Mouse (Mus musculus): Measurements from ENCODE around the gene Tcaf1. TPM values are rescaled to one million over a fixed set of nuclear protein-coding genes. Genes with fewer than 3 reads are reported as not detected.

Tcaf1 gene
- 182 and 205 TPM in 2 replicates for polyA plus RNA-seq (2016; fragmentation: Nextera tagmentation; extraction: Ambion mirVana)

GRCm38 (mm10) chr6:42709291-42710211, at the start of gene Tcaf1:
Gene Tcaf1 (minus strand): TSS chr6:42710088.
- H3K4me2 ChIP-seq (replicated peaks): peak within 1 kb of the TSS; percentile 69
- no peaks in the 10 kb centered on the region for H3K27me3 ChIP-seq
- no peaks in the 10 kb centered on the region for H3K36me3 ChIP-seq
- peak within 1 kb of the TSS; percentile 96 for H3K27ac ChIP-seq (replicated peaks)
- peak; percentile 99 for ATAC-seq (ENCODE audit: low FRiP score, low read depth)
- no peaks in the 10 kb centered on the region for H3K9me3 ChIP-seq
- H3K9ac ChIP-seq (replicated peaks): peak within 1 kb of the TSS; percentile 91
- H3K4me3 ChIP-seq: peak within 1 kb of the TSS; percentile 80
- WGBS: under 1% methylated on average over 28 of the region's 28 CpGs
- peaks cover 15% of the 10 kb centered on the region for H3K4me1 ChIP-seq

- Histone ChIP-seq H3K4me1 (no peaks in the 10 kb centered on the region), H3K4me2 (replicated peaks) (no peak within 1 kb of the TSS), H3K9me3 (no peaks in the 10 kb centered on the region), H3K27me3 (no peaks in the 10 kb centered on the region), H3K36me3 (no peaks in the 10 kb centered on the region), H3K9ac (replicated peaks) (no peak within 1 kb of the TSS), H3K4me3 (no peak within 1 kb of the TSS), H3K27ac (replicated peaks) (no peak within 1 kb of the TSS)
- WGBS: 71% methylated on average over 1 of the region's 1 CpGs
- ATAC-seq (ENCODE audit: low FRiP score, low read depth): no peak
Measured at GRCm38 (mm10) chr6:42756104-42756503, 46.2 kb upstream of the Tcaf1 start, which contains the start of gene Olfr38. Gene Olfr38 (plus strand): TSS chr6:42756404.

- H3K4me2 ChIP-seq (replicated peaks): no peak overlapping the region
- H3K4me1 ChIP-seq: no peaks in the 10 kb centered on the region
- ATAC-seq (ENCODE audit: low FRiP score, low read depth): no peak
- H3K36me3 ChIP-seq: no peaks in the 10 kb centered on the region
- no peak overlapping the region for H3K27ac ChIP-seq (replicated peaks)
- H3K4me3 ChIP-seq: no peak overlapping the region
- H3K9ac ChIP-seq (replicated peaks): no peak overlapping the region
- no peaks in the 10 kb centered on the region for H3K27me3 ChIP-seq
- H3K9me3 ChIP-seq: no peaks in the 10 kb centered on the region
Measured at GRCm38 (mm10) chr6:42747846-42748245, 38.0 kb upstream of the Tcaf1 start.

- H3K4me3 ChIP-seq: no peak overlapping the region
- H3K9ac ChIP-seq (replicated peaks): no peak overlapping the region
- H3K4me1 ChIP-seq: no peaks in the 10 kb centered on the region
- no peak for ATAC-seq (ENCODE audit: low FRiP score, low read depth)
- H3K4me2 ChIP-seq (replicated peaks): no peak overlapping the region
- no peaks in the 10 kb centered on the region for H3K36me3 ChIP-seq
- H3K27ac ChIP-seq (replicated peaks): no peak overlapping the region
- WGBS: 81% methylated on average over 5 of the region's 5 CpGs
- H3K27me3 ChIP-seq: no peaks in the 10 kb centered on the region
- no peaks in the 10 kb centered on the region for H3K9me3 ChIP-seq
Measured at GRCm38 (mm10) chr6:42742303-42742702, 32.4 kb upstream of the Tcaf1 start.

GRCm38 (mm10) chr6:42739071-42739470, 29.2 kb upstream of the Tcaf1 start, which contains the start of gene Olfr453:
Gene Olfr453 (plus strand): TSS chr6:42739371.
- no peaks in the 10 kb centered on the region for H3K27me3 ChIP-seq
- H3K27ac ChIP-seq (replicated peaks): no peak within 1 kb of the TSS
- 95% methylated on average over 1 of the region's 1 CpGs for WGBS

GRCm38 (mm10) chr6:42717973-42718372, 8.1 kb upstream of the Tcaf1 start:
- Histone ChIP-seq H3K27me3 (no peaks in the 10 kb centered on the region), H3K9ac (replicated peaks) (no peak overlapping the region), H3K27ac (replicated peaks) (no peak overlapping the region), H3K4me3 (no peak overlapping the region), H3K9me3 (no peaks in the 10 kb centered on the region), H3K4me1 (peaks cover 4% of the 10 kb centered on the region; the same call in 1 of the 2 replicates), H3K36me3 (no peaks in the 10 kb centered on the region), H3K4me2 (replicated peaks) (no peak overlapping the region)
- ATAC-seq (ENCODE audit: low FRiP score, low read depth): no peak

More at GRCm38 (mm10) chr6:42739071-42739470, 29.2 kb upstream of the Tcaf1 start, which contains the start of gene Olfr453:
- Histone ChIP-seq H3K4me2 (replicated peaks) (no peak within 1 kb of the TSS), H3K4me1 (no peaks in the 10 kb centered on the region), H3K36me3 (no peaks in the 10 kb centered on the region), H3K9me3 (no peaks in the 10 kb centered on the region), H3K4me3 (no peak within 1 kb of the TSS), H3K9ac (replicated peaks) (no peak within 1 kb of the TSS)
- no peak for ATAC-seq (ENCODE audit: low FRiP score, low read depth)

- H3K27me3 ChIP-seq: no peaks in the 10 kb centered on the region
- no peak for ATAC-seq (ENCODE audit: low FRiP score, low read depth)
- H3K9ac ChIP-seq (replicated peaks): no peak overlapping the region
- H3K9me3 ChIP-seq: no peaks in the 10 kb centered on the region
- H3K4me1 ChIP-seq: peaks cover 4% of the 10 kb centered on the region; the same call in 1 of the 2 replicates
- H3K4me2 ChIP-seq (replicated peaks): no peak overlapping the region
- WGBS: 73% methylated on average over 8 of the region's 8 CpGs
- no peak overlapping the region for H3K27ac ChIP-seq (replicated peaks)
- H3K4me3 ChIP-seq: no peak overlapping the region
- no peaks in the 10 kb centered on the region for H3K36me3 ChIP-seq
Measured at GRCm38 (mm10) chr6:42714668-42715067, 4.8 kb upstream of the Tcaf1 start.

GRCm38 (mm10) chr6:42692517-42693190, 17.2 kb downstream of the Tcaf1 start:
- Histone ChIP-seq H3K4me3 (peak overlapping the region; percentile 55), H3K27ac (replicated peaks) (peak overlapping the region; percentile 95), H3K9me3 (no peaks in the 10 kb centered on the region), H3K36me3 (peaks cover 11% of the 10 kb centered on the region), H3K27me3 (no peaks in the 10 kb centered on the region), H3K4me2 (replicated peaks) (peak overlapping the region; percentile 75), H3K9ac (replicated peaks) (peak overlapping the region; percentile 79), H3K4me1 (peaks cover 25% of the 10 kb centered on the region)
- under 1% methylated on average over 32 of the region's 32 CpGs for WGBS
- ATAC-seq (ENCODE audit: low FRiP score, low read depth): peak; percentile 94

- ATAC-seq (ENCODE audit: low FRiP score, low read depth): peak; percentile 86
- peaks cover 13% of the 10 kb centered on the region for H3K36me3 ChIP-seq
Measured at GRCm38 (mm10) chr6:42692154-42692516, 17.8 kb downstream of the Tcaf1 start.

GRCm38 (mm10) chr6:42689761-42690160, 20.1 kb downstream of the Tcaf1 start:
- no peak overlapping the region for H3K4me3 ChIP-seq
- H3K4me1 ChIP-seq: peaks cover 25% of the 10 kb centered on the region
- H3K27me3 ChIP-seq: no peaks in the 10 kb centered on the region
- H3K36me3 ChIP-seq: peaks cover 29% of the 10 kb centered on the region
- no peak overlapping the region for H3K9ac ChIP-seq (replicated peaks)
- H3K4me2 ChIP-seq (replicated peaks): no peak overlapping the region
- no peaks in the 10 kb centered on the region for H3K9me3 ChIP-seq
- H3K27ac ChIP-seq (replicated peaks): no peak overlapping the region
- no peak for ATAC-seq (ENCODE audit: low FRiP score, low read depth)

More at GRCm38 (mm10) chr6:42692154-42692516, 17.8 kb downstream of the Tcaf1 start:
- H3K9ac ChIP-seq (replicated peaks): peak overlapping the region; percentile 79
- H3K9me3 ChIP-seq: no peaks in the 10 kb centered on the region
- H3K27me3 ChIP-seq: no peaks in the 10 kb centered on the region
- H3K4me1 ChIP-seq: peaks cover 25% of the 10 kb centered on the region
- peak overlapping the region; percentile 75 for H3K4me2 ChIP-seq (replicated peaks)
- 0% methylated on average over 9 of the region's 10 CpGs for WGBS
- H3K4me3 ChIP-seq: peak overlapping the region; percentile 55
- H3K27ac ChIP-seq (replicated peaks): peak overlapping the region; percentile 95

GRCm38 (mm10) chr6:42687907-42688306, 22.0 kb downstream of the Tcaf1 start:
- H3K4me1 ChIP-seq: peaks cover 15% of the 10 kb centered on the region
- H3K9ac ChIP-seq (replicated peaks): no peak overlapping the region
- no peaks in the 10 kb centered on the region for H3K9me3 ChIP-seq
- H3K4me2 ChIP-seq (replicated peaks): no peak overlapping the region
- 89% methylated on average over 5 of the region's 5 CpGs for WGBS
- H3K36me3 ChIP-seq: peaks cover 38% of the 10 kb centered on the region
- H3K27ac ChIP-seq (replicated peaks): no peak overlapping the region
- H3K4me3 ChIP-seq: no peak overlapping the region
- no peak for ATAC-seq (ENCODE audit: low FRiP score, low read depth)
- no peaks in the 10 kb centered on the region for H3K27me3 ChIP-seq

GRCm38 (mm10) chr6:42680077-42680476, 29.8 kb downstream of the Tcaf1 start:
- Histone ChIP-seq H3K4me1 (no peaks in the 10 kb centered on the region), H3K9ac (replicated peaks) (no peak overlapping the region), H3K4me3 (no peak overlapping the region), H3K9me3 (no peaks in the 10 kb centered on the region), H3K4me2 (replicated peaks) (no peak overlapping the region), H3K27me3 (no peaks in the 10 kb centered on the region), H3K27ac (replicated peaks) (no peak overlapping the region), H3K36me3 (peaks cover 67% of the 10 kb centered on the region)
- WGBS: 90% methylated on average over 7 of the region's 7 CpGs
- no peak for ATAC-seq (ENCODE audit: low FRiP score, low read depth)
